Mouse (Mus musculus): ENCODE results near the gene Kdm5a. TPM values are rescaled to one million over a fixed set of nuclear protein-coding genes. Genes with fewer than 3 reads are reported as not detected.
A peak's percentile ranks its signal among the peaks of the same experiment; 100 is the strongest.

Gene Kdm5a
- polyA plus RNA-seq, 1 experiment = 7.5 TPM

DNA sequence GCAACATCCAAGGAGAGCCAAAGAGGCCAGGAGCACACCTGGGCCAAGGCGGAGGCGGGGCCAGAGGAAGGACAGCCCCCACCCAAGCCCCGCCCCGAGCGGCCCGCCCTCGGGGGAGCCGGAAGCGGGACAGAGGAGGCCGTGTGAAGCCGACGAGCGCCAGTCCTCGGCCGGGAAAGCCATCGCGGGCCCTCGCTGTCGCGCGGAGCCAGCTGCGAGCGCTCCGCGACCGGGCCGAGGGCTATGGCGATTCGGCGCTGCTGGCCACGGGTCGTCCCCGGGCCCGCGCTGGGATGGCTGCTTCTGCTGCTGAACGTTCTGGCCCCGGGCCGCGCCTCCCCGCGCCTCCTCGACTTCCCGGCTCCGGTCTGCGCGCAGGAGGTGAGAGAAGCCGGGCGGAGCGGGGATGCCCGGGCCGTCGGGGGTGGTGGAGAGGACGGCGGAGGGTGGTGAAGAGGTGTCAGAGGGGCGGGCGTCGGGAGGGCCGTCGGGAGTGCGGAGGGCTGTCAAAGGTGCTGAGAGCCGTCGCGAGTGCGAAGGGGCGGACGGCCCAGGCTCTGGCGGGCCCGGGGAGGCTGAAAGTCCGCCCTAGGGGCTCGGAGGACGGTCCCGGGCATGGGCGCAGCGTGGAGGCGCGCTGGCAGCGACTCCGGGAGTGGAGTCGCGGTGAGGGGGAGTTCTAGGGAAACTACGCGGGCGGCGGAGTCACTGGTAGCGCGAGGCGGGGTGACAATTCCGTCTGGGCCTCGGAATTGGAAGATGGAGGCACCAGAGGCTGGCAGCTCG, 99.4 kb downstream of the Kdm5a start, which contains the start of gene Il17ra:
TSS of gene Il17ra (plus strand) at position 162 of the 786 bp plus-strand sequence.
- no peaks in the 10 kb centered on the region for H3K27me3 ChIP-seq (ENCODE audit: control insufficient read depth, insufficient read depth, insufficient read length)
- peak within 1 kb of the TSS; percentile 50 for H3K4me3 ChIP-seq
- peak within 1 kb of the TSS; percentile 50 for H3ac ChIP-seq (ENCODE audit: control insufficient read depth, insufficient read length)
- peak within 1 kb of the TSS; percentile 93 for H3K4me2 ChIP-seq (ENCODE audit: low read depth)
- no peak for TF ChIP-seq CEBPB (IDR thresholded peaks at IDR 0.05; ENCODE audit: insufficient read depth, poor library complexity, severe bottlenecking)
- peak; percentile 90 for TF ChIP-seq POLR2A (IDR thresholded peaks at IDR 0.05; ENCODE audit: insufficient read length, low read depth)
- peak; percentile 87 for TF ChIP-seq POLR2AphosphoS2 (IDR thresholded peaks at IDR 0.05; ENCODE audit: insufficient read length, low read depth)
- H3K36me3 ChIP-seq (ENCODE audit: control insufficient read depth, insufficient read depth) = no peaks in the 10 kb centered on the region
- H3K79me2 ChIP-seq (ENCODE audit: control insufficient read depth, insufficient read depth) = peaks cover 38% of the 10 kb centered on the region

DNA sequence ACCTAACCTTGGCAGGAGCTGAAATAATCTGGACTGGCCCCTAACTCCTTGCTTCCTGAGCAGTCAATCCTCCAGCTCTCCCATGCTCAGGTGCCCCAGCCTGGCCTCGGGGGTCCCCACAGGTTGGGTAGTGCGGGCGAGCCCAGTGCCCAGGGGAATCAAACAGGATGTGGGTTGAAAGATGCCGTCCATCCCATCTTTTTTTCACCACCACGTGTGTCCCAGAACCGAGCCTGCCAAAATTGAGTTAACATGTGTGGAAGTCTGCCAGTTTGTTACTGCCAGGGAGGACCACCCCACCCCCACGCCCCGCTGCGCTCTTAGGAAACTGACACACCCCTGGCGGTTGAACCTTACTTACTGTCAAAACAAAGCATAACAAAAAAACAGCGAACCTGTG, 100.0 kb downstream of the Kdm5a start:
- Histone ChIP-seq H3ac (ENCODE audit: control insufficient read depth, insufficient read length) (peak overlapping the region; percentile 50), H3K36me3 (ENCODE audit: control insufficient read depth, insufficient read depth) (no peaks in the 10 kb centered on the region), H3K27me3 (ENCODE audit: control insufficient read depth, insufficient read depth, insufficient read length) (no peaks in the 10 kb centered on the region), H3K4me2 (ENCODE audit: low read depth) (peak overlapping the region; percentile 93), H3K79me2 (ENCODE audit: control insufficient read depth, insufficient read depth) (peaks cover 43% of the 10 kb centered on the region), H3K4me3 (peak overlapping the region; percentile 50)
- TF ChIP-seq MAX (IDR thresholded peaks at IDR 0.05; ENCODE audit: low read depth) (no peak), USF1 (IDR thresholded peaks at IDR 0.05; ENCODE audit: low read depth) (peak; percentile 21)

DNA sequence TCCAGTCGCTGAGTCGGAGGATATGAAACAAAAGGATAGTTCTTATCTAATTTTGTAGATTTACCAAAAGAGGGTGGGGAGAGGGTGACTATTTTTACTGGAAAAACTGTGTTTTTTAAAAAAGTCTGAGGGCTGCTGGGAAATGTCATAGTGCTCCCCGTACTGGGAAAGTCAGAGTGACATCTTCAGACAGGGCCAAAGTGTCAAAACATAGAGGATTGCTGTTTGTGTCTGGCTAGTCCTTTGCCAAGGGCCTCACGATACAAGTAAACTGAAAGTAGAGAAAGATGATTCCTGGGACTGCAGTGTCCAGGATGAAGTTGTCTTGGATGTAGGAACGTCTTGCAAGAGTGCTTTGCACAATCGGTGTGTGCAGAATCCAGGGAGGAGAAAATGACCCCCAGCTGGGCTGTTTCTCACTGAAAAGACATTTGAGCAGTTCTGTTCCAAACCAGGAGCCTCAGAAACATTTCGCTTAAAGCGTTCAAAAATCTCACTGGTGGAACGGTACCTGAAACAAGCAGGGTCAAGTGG, 100.5 kb downstream of the Kdm5a start:
- Histone ChIP-seq H3K4me2 (ENCODE audit: low read depth) (peak overlapping the region; percentile 93), H3K79me2 (ENCODE audit: control insufficient read depth, insufficient read depth) (peaks cover 47% of the 10 kb centered on the region), H3K4me3 (peak overlapping the region; percentile 50), H3K27me3 (ENCODE audit: control insufficient read depth, insufficient read depth, insufficient read length) (no peaks in the 10 kb centered on the region), H3K36me3 (ENCODE audit: control insufficient read depth, insufficient read depth) (no peaks in the 10 kb centered on the region), H3ac (ENCODE audit: control insufficient read depth, insufficient read length) (no peak overlapping the region)
- TF ChIP-seq TCF3 (IDR thresholded peaks at IDR 0.05; ENCODE audit: insufficient read length, low read depth) (no peak), POLR2AphosphoS2 (IDR thresholded peaks at IDR 0.05; ENCODE audit: insufficient read length, low read depth) (no peak), TCF12 (IDR thresholded peaks at IDR 0.05; ENCODE audit: insufficient read depth, poor library complexity, severe bottlenecking) (no peak), E2F4 (IDR thresholded peaks at IDR 0.05; ENCODE audit: insufficient read depth) (no peak), MAX (IDR thresholded peaks at IDR 0.05; ENCODE audit: low read depth) (no peak), SRF (IDR thresholded peaks at IDR 0.05; ENCODE audit: control insufficient read depth, insufficient read length, low read depth) (no peak), CEBPB (IDR thresholded peaks at IDR 0.05; ENCODE audit: insufficient read depth, poor library complexity, severe bottlenecking) (no peak), MYOD1 (IDR thresholded peaks at IDR 0.05; ENCODE audit: control insufficient read depth in 1 of 3, insufficient read length in 2 of 3, low read depth in 2 of 3) (no peak)

DNA sequence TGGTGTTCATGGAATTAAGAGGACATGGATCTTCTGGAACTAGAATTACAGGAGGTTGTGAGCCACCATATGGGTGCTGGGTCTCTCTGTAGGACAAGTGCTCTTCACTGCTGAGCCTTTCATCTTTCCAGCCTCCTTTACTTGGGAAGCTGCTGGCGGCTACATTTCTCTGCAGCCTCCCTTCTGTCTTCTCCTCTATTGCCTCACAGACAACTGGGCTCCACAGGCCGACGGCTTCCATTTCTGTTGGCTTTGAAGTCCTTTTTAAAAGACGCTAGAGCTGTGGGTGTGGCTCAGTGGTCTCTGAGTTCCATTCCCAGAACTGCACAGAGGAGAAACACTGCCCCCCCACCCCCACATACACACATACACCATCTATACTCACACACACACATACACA, 101.5 kb downstream of the Kdm5a start:
- H3K4me3 ChIP-seq = no peak overlapping the region
- H3ac ChIP-seq (ENCODE audit: control insufficient read depth, insufficient read length) = no peak overlapping the region
- H3K4me2 ChIP-seq (ENCODE audit: low read depth) = peak overlapping the region; percentile 93
- peaks cover 55% of the 10 kb centered on the region for H3K79me2 ChIP-seq (ENCODE audit: control insufficient read depth, insufficient read depth)
- TF ChIP-seq MYOG (IDR thresholded peaks at IDR 0.05; ENCODE audit: control insufficient read depth in 1 of 3, insufficient read depth in 1 of 3, insufficient read length in 2 of 3, low read depth in 2 of 3) (no peak), TCF12 (IDR thresholded peaks at IDR 0.05; ENCODE audit: insufficient read depth, poor library complexity, severe bottlenecking) (no peak), POLR2A (IDR thresholded peaks at IDR 0.05; ENCODE audit: insufficient read length, low read depth) (no peak), E2F4 (IDR thresholded peaks at IDR 0.05; ENCODE audit: insufficient read depth) (no peak), REST (IDR thresholded peaks at IDR 0.05; ENCODE audit: insufficient read depth, insufficient read length) (no peak), CEBPB (IDR thresholded peaks at IDR 0.05; ENCODE audit: insufficient read depth, poor library complexity, severe bottlenecking) (no peak), USF1 (IDR thresholded peaks at IDR 0.05; ENCODE audit: low read depth) (no peak), MYOD1 (IDR thresholded peaks at IDR 0.05; ENCODE audit: control insufficient read depth in 1 of 3, insufficient read length in 2 of 3, low read depth in 2 of 3) (no peak), POLR2AphosphoS2 (IDR thresholded peaks at IDR 0.05; ENCODE audit: insufficient read length, low read depth) (no peak), MAX (IDR thresholded peaks at IDR 0.05; ENCODE audit: low read depth) (no peak), SRF (IDR thresholded peaks at IDR 0.05; ENCODE audit: control insufficient read depth, insufficient read length, low read depth) (no peak), TCF3 (IDR thresholded peaks at IDR 0.05; ENCODE audit: insufficient read length, low read depth) (no peak)
- H3K27me3 ChIP-seq (ENCODE audit: control insufficient read depth, insufficient read depth, insufficient read length) = no peaks in the 10 kb centered on the region
- no peaks in the 10 kb centered on the region for H3K36me3 ChIP-seq (ENCODE audit: control insufficient read depth, insufficient read depth)

DNA sequence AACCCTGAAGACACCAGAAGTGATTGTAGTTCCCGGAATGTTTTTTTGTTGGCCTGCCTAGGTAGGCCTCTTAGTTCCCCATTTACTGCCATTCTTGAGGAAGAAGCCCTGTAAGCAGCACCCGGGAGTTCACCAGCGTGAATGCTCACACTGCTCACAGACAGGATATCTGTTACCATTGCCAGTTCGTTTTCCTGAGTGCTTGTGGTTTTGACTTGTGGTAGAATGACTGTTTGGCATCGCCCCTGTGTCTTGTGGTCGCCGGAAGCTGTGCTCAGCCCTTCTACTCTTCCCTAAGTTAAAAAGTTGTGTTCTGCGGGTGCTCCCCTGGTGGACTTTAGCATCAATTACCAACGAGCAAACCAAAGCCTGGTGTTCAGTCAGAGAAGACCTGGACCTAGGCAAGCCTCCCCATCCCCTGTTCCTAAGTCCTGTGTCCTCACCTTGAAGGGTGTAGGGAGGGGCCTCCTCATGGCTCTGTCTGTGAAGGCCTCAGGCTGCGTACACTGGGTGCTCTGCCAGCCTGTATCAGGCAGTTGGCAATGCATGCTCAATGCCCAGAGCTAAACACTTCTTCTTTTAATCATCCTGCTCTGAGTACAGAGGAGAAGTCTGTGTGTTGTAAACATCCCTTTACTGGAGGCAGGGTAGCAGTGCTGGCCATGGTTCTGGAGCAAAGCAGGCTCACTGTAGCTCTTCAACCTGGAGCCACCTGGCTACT, 102.8 kb downstream of the Kdm5a start:
- Histone ChIP-seq H3K36me3 (ENCODE audit: control insufficient read depth, insufficient read depth) (no peaks in the 10 kb centered on the region), H3K79me2 (ENCODE audit: control insufficient read depth, insufficient read depth) (peaks cover 64% of the 10 kb centered on the region), H3ac (ENCODE audit: control insufficient read depth, insufficient read length) (no peak overlapping the region), H3K4me3 (no peak overlapping the region), H3K27me3 (ENCODE audit: control insufficient read depth, insufficient read depth, insufficient read length) (no peaks in the 10 kb centered on the region), H3K4me2 (ENCODE audit: low read depth) (peak overlapping the region; percentile 62)
- TF ChIP-seq SRF (IDR thresholded peaks at IDR 0.05; ENCODE audit: control insufficient read depth, insufficient read length, low read depth) = no peak
